ENCODE assay signal across 7 mouse cellular contexts in genomic region chr2:106431637-106432199, GRCm38 (mm10).
A peak's percentile ranks its signal among the peaks of the same experiment; 100 is the strongest.
DNase-seq lines count a peak whose midpoint lies in the region; ATAC-seq lines count a peak whose summit lies in the region.

No protein-coding gene starts in this region.

- H3K36me3 ChIP-seq in kidney, embryonic 14.5 days (ENCODE audit: control insufficient read depth, insufficient read depth, low read length) = no peaks in the 10 kb centered on the region
- H3K36me3 ChIP-seq in embryonic facial prominence, embryonic 12.5 days = no peaks in the 10 kb centered on the region
- H3K36me3 ChIP-seq in forebrain, embryonic 16.5 days (ENCODE audit: control insufficient read depth, insufficient read depth) = no peaks in the 10 kb centered on the region
- no peaks in the 10 kb centered on the region for H3K36me3 ChIP-seq in midbrain, embryonic 12.5 days

- no peak overlapping the region for H3K4me2 ChIP-seq in kidney, embryonic 14.5 days (replicated peaks; ENCODE audit: low read depth, low read length)
- H3K4me2 ChIP-seq in embryonic facial prominence, embryonic 12.5 days (replicated peaks) = peak overlapping the region; percentile 35
- peak overlapping the region; percentile 50 for H3K4me2 ChIP-seq in forebrain, embryonic 16.5 days (ENCODE audit: low read length)
- peak overlapping the region; percentile 46 for H3K4me2 ChIP-seq in midbrain, embryonic 12.5 days (replicated peaks)

- WGBS in kidney, embryonic 14.5 days = 11% methylated on average over 9 of the region's 9 CpGs
- WGBS in embryonic facial prominence, embryonic 12.5 days = 7% methylated on average over 9 of the region's 9 CpGs
- 7% methylated on average over 9 of the region's 9 CpGs for WGBS in forebrain, embryonic 16.5 days
- 14% methylated on average over 9 of the region's 9 CpGs for WGBS in midbrain, embryonic 12.5 days

- ATAC-seq in kidney, embryonic 14.5 days (ENCODE audit: low FRiP score, low TSS enrichment) = peak; percentile 50
- 0 out of 2 replicates have a peak, but pooled peaks have one; percentile 63 for ATAC-seq in embryonic facial prominence, embryonic 12.5 days (ENCODE audit: insufficient number of reproducible peaks, insufficient read depth, low FRiP score, low TSS enrichment)
- ATAC-seq in forebrain, embryonic 16.5 days = peak; percentile 68
- peak; percentile 71 for ATAC-seq in midbrain, embryonic 12.5 days (ENCODE audit: low FRiP score, low read depth)

- H3K4me3 ChIP-seq in kidney, embryonic 14.5 days (ENCODE audit: low read length) = no peak overlapping the region
- no peak overlapping the region for H3K4me3 ChIP-seq in embryonic facial prominence, embryonic 12.5 days
- H3K4me3 ChIP-seq in forebrain, embryonic 16.5 days (replicated peaks; ENCODE audit: low read length) = peak overlapping the region; percentile 19
- H3K4me3 ChIP-seq in midbrain, embryonic 12.5 days = no peak overlapping the region; the same call in 1 of the 2 replicates

- H3K4me1 ChIP-seq in kidney, embryonic 14.5 days (ENCODE audit: control insufficient read depth, insufficient read depth, low read length) = 0 out of 2 replicates have a peak, but pooled peaks cover 5% of the 10 kb centered on the region
- peaks cover 29% of the 10 kb centered on the region for H3K4me1 ChIP-seq in embryonic facial prominence, embryonic 12.5 days
- peaks cover 11% of the 10 kb centered on the region for H3K4me1 ChIP-seq in forebrain, embryonic 16.5 days (replicated peaks; ENCODE audit: control insufficient read depth, insufficient read depth, low read length)
- peaks cover 12% of the 10 kb centered on the region; the same call in 1 of the 2 replicates for H3K4me1 ChIP-seq in midbrain, embryonic 12.5 days

- H3K9me3 ChIP-seq in kidney, embryonic 14.5 days (ENCODE audit: control insufficient read depth, low read length) = no peaks in the 10 kb centered on the region
- H3K9me3 ChIP-seq in embryonic facial prominence, embryonic 12.5 days = no peaks in the 10 kb centered on the region
- H3K9me3 ChIP-seq in forebrain, embryonic 16.5 days (ENCODE audit: control insufficient read depth, low read length) = no peaks in the 10 kb centered on the region
- H3K9me3 ChIP-seq in midbrain, embryonic 12.5 days = no peaks in the 10 kb centered on the region

- no peak overlapping the region for H3K27ac ChIP-seq in kidney, embryonic 14.5 days (ENCODE audit: low read depth, low read length)
- H3K27ac ChIP-seq in embryonic facial prominence, embryonic 12.5 days = no peak overlapping the region
- no peak overlapping the region for H3K27ac ChIP-seq in forebrain, embryonic 16.5 days (ENCODE audit: low read length)
- no peak overlapping the region for H3K27ac ChIP-seq in midbrain, embryonic 12.5 days (replicated peaks)

- 0 out of 2 replicates have a peak, but pooled peaks cover 4% of the 10 kb centered on the region for H3K27me3 ChIP-seq in kidney, embryonic 14.5 days (ENCODE audit: control insufficient read depth, insufficient read depth, low read length)
- H3K27me3 ChIP-seq in embryonic facial prominence, embryonic 12.5 days = no peaks in the 10 kb centered on the region
- H3K27me3 ChIP-seq in forebrain, embryonic 16.5 days (replicated peaks; ENCODE audit: control insufficient read depth, insufficient read depth, low read length) = no peaks in the 10 kb centered on the region
- H3K27me3 ChIP-seq in midbrain, embryonic 12.5 days = peaks cover 9% of the 10 kb centered on the region; the same call in 1 of the 2 replicates

- no peak overlapping the region for H3K9ac ChIP-seq in kidney, embryonic 14.5 days (ENCODE audit: low read depth, low read length)
- H3K9ac ChIP-seq in embryonic facial prominence, embryonic 12.5 days = 0 out of 2 replicates have a peak overlapping the region, but pooled peaks have one; percentile 10
- H3K9ac ChIP-seq in forebrain, embryonic 16.5 days (replicated peaks; ENCODE audit: low read depth, low read length) = peak overlapping the region; percentile 10; the same call in 1 of the 2 replicates
- H3K9ac ChIP-seq in midbrain, embryonic 12.5 days (replicated peaks) = no peak overlapping the region; the same call in 1 of the 2 replicates

- no peak for DNase-seq in kidney, adult 9 months
- no peak for DNase-seq in urinary bladder, postnatal 36 days (ENCODE audit: low spot score in 2 of 2)
- DNase-seq in lung, adult 18-20 months = no peak

Comparison
In these comparisons a context has a peak if more than half of its experiments do, and no peak if none do; other contexts are left out.
1. H3K9ac ChIP-seq: peak in embryonic facial prominence, embryonic 12.5 days (single experiment) and forebrain, embryonic 16.5 days (single experiment); none in kidney, embryonic 14.5 days (single experiment) and midbrain, embryonic 12.5 days (single experiment).
2. Peak in every context shown above with its lines, with median percentiles within 50 percentile points of each other: ATAC-seq.